Mouse (Mus musculus): ENCODE measurements around the gene Endod1. TPM values are rescaled to one million over a fixed set of nuclear protein-coding genes. Genes with fewer than 3 reads are reported as not detected.

Gene Endod1
- polyA plus RNA-seq, 1 experiment from 2014 or later, result 18.5 TPM

GRCm38 (mm10) chr9:14396819-14397448 is 15.6 kb upstream of the Endod1 start:
- Histone ChIP-seq H3K36me3 (ENCODE audit: control insufficient read depth, insufficient read depth, low read length) (no peaks in the 10 kb centered on the region), H3K4me3 (ENCODE audit: low read length) (no peak overlapping the region), H3K9ac (ENCODE audit: low read length) (no peak overlapping the region), H3K9me3 (ENCODE audit: control insufficient read depth, low read length) (no peaks in the 10 kb centered on the region), H3K27ac (ENCODE audit: low read length) (no peak overlapping the region), H3K4me1 (replicated peaks; ENCODE audit: control insufficient read depth, insufficient read depth, low read length) (no peaks in the 10 kb centered on the region), H3K27me3 (ENCODE audit: control insufficient read depth, insufficient read depth, low read depth, low read length) (no peaks in the 10 kb centered on the region), H3K4me2 (ENCODE audit: low read depth, low read length) (no peak overlapping the region)
- WGBS, result 68% methylated on average over 3 of the region's 3 CpGs
- no peak for ATAC-seq (ENCODE audit: low read depth)

DNA sequence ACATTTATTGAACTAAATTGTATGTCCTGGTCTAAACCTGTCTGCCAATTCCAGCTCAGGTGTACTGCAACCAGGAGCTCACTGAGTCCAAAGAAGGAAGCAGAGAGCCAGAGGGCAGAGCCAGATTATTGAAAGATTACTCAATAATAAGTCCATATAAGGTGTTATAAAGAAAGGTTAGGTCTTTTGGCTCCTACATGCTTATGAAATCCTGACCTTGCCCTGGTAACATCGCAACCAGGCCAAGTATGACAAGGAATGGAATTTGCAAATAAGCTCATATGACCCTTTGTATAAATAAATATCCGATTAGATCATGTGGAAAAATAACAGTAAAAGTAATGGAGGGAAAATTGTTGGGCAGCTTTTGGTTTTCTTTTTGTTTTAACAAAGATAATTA is 14.8 kb upstream of the Endod1 start:
- no peaks in the 10 kb centered on the region for H3K27me3 ChIP-seq (ENCODE audit: control insufficient read depth, insufficient read depth, low read depth, low read length)
- H3K4me1 ChIP-seq (replicated peaks; ENCODE audit: control insufficient read depth, insufficient read depth, low read length), result no peaks in the 10 kb centered on the region
- H3K27ac ChIP-seq (ENCODE audit: low read length), result no peak overlapping the region
- H3K4me2 ChIP-seq (ENCODE audit: low read depth, low read length), result no peak overlapping the region
- H3K36me3 ChIP-seq (ENCODE audit: control insufficient read depth, insufficient read depth, low read length), result no peaks in the 10 kb centered on the region
- no peak overlapping the region for H3K4me3 ChIP-seq (ENCODE audit: low read length)
- ATAC-seq (ENCODE audit: low read depth), result no peak
- H3K9ac ChIP-seq (ENCODE audit: low read length), result no peak overlapping the region
- WGBS, result 56% methylated on average over 2 of the region's 2 CpGs
- H3K9me3 ChIP-seq (ENCODE audit: control insufficient read depth, low read length), result no peaks in the 10 kb centered on the region

- no peaks in the 10 kb centered on the region for H3K36me3 ChIP-seq (ENCODE audit: control insufficient read depth, insufficient read depth, low read length)
- no peak overlapping the region for H3K4me3 ChIP-seq (ENCODE audit: low read length)
- no peak overlapping the region for H3K4me2 ChIP-seq (ENCODE audit: low read depth, low read length)
- H3K9me3 ChIP-seq (ENCODE audit: control insufficient read depth, low read length), result no peaks in the 10 kb centered on the region
- H3K9ac ChIP-seq (ENCODE audit: low read length), result no peak overlapping the region
- H3K4me1 ChIP-seq (replicated peaks; ENCODE audit: control insufficient read depth, insufficient read depth, low read length), result no peaks in the 10 kb centered on the region
- no peak overlapping the region for H3K27ac ChIP-seq (ENCODE audit: low read length)
- WGBS, result 40% methylated on average over 2 of the region's 2 CpGs
- no peak for ATAC-seq (ENCODE audit: low read depth)
- H3K27me3 ChIP-seq (ENCODE audit: control insufficient read depth, insufficient read depth, low read depth, low read length), result no peaks in the 10 kb centered on the region
Observed at GRCm38 (mm10) chr9:14394956-14395561, 13.8 kb upstream of the Endod1 start.

GRCm38 (mm10) chr9:14391841-14392318 is 10.6 kb upstream of the Endod1 start:
- H3K4me3 ChIP-seq (ENCODE audit: low read length), result no peak overlapping the region
- 60% methylated on average over 3 of the region's 3 CpGs for WGBS
- H3K4me2 ChIP-seq (ENCODE audit: low read depth, low read length), result no peak overlapping the region
- no peak for ATAC-seq (ENCODE audit: low read depth)
- H3K27me3 ChIP-seq (ENCODE audit: control insufficient read depth, insufficient read depth, low read depth, low read length), result no peaks in the 10 kb centered on the region
- no peak overlapping the region for H3K9ac ChIP-seq (ENCODE audit: low read length)
- H3K27ac ChIP-seq (ENCODE audit: low read length), result no peak overlapping the region
- H3K4me1 ChIP-seq (replicated peaks; ENCODE audit: control insufficient read depth, insufficient read depth, low read length), result no peaks in the 10 kb centered on the region
- H3K36me3 ChIP-seq (ENCODE audit: control insufficient read depth, insufficient read depth, low read length), result no peaks in the 10 kb centered on the region
- H3K9me3 ChIP-seq (ENCODE audit: control insufficient read depth, low read length), result no peaks in the 10 kb centered on the region

- no peak for ATAC-seq (ENCODE audit: low read depth)
Observed at GRCm38 (mm10) chr9:14391286-14391685, 10.0 kb upstream of the Endod1 start.

DNA sequence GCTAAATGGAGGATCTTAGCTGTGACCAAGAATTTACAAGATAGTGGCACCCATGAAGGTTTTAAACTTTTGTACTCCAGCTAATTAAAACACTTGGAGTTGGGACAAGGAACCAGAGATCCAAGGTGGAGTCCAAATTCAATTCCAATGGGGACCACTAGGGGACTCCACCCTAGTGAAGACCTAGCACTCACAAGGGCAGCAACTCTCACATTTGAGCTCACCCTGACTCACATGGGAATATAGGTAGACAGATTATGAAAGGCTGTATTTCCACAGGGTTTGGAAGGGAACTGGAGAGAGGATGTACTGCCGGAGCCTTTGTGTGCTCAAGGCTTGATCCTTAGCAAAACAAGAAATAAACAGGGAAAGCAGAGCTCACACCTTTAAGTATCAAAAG is 9.0 kb upstream of the Endod1 start:
- 97% methylated on average over 1 of the region's 1 CpGs for WGBS
- H3K4me3 ChIP-seq (ENCODE audit: low read length), result no peak overlapping the region
- no peaks in the 10 kb centered on the region for H3K9me3 ChIP-seq (ENCODE audit: control insufficient read depth, low read length)
- H3K4me1 ChIP-seq (replicated peaks; ENCODE audit: control insufficient read depth, insufficient read depth, low read length), result no peaks in the 10 kb centered on the region
- no peak for ATAC-seq (ENCODE audit: low read depth)
- no peak overlapping the region for H3K27ac ChIP-seq (ENCODE audit: low read length)
- H3K4me2 ChIP-seq (ENCODE audit: low read depth, low read length), result no peak overlapping the region
- no peaks in the 10 kb centered on the region for H3K27me3 ChIP-seq (ENCODE audit: control insufficient read depth, insufficient read depth, low read depth, low read length)
- H3K9ac ChIP-seq (ENCODE audit: low read length), result no peak overlapping the region
- H3K36me3 ChIP-seq (ENCODE audit: control insufficient read depth, insufficient read depth, low read length), result no peaks in the 10 kb centered on the region

More at GRCm38 (mm10) chr9:14391286-14391685, 10.0 kb upstream of the Endod1 start:
- H3K9ac ChIP-seq (ENCODE audit: low read length), result no peak overlapping the region
- WGBS, result 84% methylated on average over 9 of the region's 9 CpGs
- H3K4me2 ChIP-seq (ENCODE audit: low read depth, low read length), result no peak overlapping the region
- no peaks in the 10 kb centered on the region for H3K4me1 ChIP-seq (replicated peaks; ENCODE audit: control insufficient read depth, insufficient read depth, low read length)
- no peak overlapping the region for H3K4me3 ChIP-seq (ENCODE audit: low read length)
- H3K27me3 ChIP-seq (ENCODE audit: control insufficient read depth, insufficient read depth, low read depth, low read length), result no peaks in the 10 kb centered on the region
- H3K27ac ChIP-seq (ENCODE audit: low read length), result no peak overlapping the region
- H3K36me3 ChIP-seq (ENCODE audit: control insufficient read depth, insufficient read depth, low read length), result no peaks in the 10 kb centered on the region
- no peaks in the 10 kb centered on the region for H3K9me3 ChIP-seq (ENCODE audit: control insufficient read depth, low read length)

GRCm38 (mm10) chr9:14389050-14389621 is 7.8 kb upstream of the Endod1 start:
- no peak overlapping the region for H3K9ac ChIP-seq (ENCODE audit: low read length)
- no peaks in the 10 kb centered on the region for H3K36me3 ChIP-seq (ENCODE audit: control insufficient read depth, insufficient read depth, low read length)
- no peak overlapping the region for H3K4me3 ChIP-seq (ENCODE audit: low read length)
- no peaks in the 10 kb centered on the region for H3K4me1 ChIP-seq (replicated peaks; ENCODE audit: control insufficient read depth, insufficient read depth, low read length)
- 75% methylated on average over 4 of the region's 4 CpGs for WGBS
- H3K4me2 ChIP-seq (ENCODE audit: low read depth, low read length), result no peak overlapping the region
- H3K27me3 ChIP-seq (ENCODE audit: control insufficient read depth, insufficient read depth, low read depth, low read length), result no peaks in the 10 kb centered on the region
- H3K9me3 ChIP-seq (ENCODE audit: control insufficient read depth, low read length), result no peaks in the 10 kb centered on the region
- no peak for ATAC-seq (ENCODE audit: low read depth)
- no peak overlapping the region for H3K27ac ChIP-seq (ENCODE audit: low read length)

DNA sequence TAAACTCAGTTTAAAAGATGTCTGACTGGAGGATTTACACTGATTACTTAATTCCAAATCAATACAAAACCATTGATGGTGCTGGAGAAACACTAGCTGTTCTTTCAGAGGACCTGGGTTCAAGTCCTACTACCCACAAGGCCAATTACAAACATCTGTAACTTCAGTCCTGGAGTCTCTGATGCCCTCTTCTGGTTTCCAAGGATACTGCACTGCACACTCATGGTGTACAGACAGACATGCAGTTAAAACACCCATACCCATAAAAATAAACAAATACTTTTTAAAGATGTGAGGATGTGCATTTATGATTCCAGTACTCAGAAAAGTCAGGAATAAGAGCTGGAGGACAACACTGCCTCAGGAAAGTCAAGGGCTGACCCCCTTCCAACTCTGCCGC is 6.7 kb upstream of the Endod1 start:
- 91% methylated on average over 1 of the region's 1 CpGs for WGBS
- ATAC-seq (ENCODE audit: low read depth), result no peak
- Histone ChIP-seq H3K4me3 (ENCODE audit: low read length) (no peak overlapping the region), H3K4me1 (replicated peaks; ENCODE audit: control insufficient read depth, insufficient read depth, low read length) (no peaks in the 10 kb centered on the region), H3K4me2 (ENCODE audit: low read depth, low read length) (no peak overlapping the region), H3K9ac (ENCODE audit: low read length) (no peak overlapping the region), H3K9me3 (ENCODE audit: control insufficient read depth, low read length) (no peaks in the 10 kb centered on the region), H3K27ac (ENCODE audit: low read length) (no peak overlapping the region), H3K36me3 (ENCODE audit: control insufficient read depth, insufficient read depth, low read length) (no peaks in the 10 kb centered on the region), H3K27me3 (ENCODE audit: control insufficient read depth, insufficient read depth, low read depth, low read length) (no peaks in the 10 kb centered on the region)

DNA sequence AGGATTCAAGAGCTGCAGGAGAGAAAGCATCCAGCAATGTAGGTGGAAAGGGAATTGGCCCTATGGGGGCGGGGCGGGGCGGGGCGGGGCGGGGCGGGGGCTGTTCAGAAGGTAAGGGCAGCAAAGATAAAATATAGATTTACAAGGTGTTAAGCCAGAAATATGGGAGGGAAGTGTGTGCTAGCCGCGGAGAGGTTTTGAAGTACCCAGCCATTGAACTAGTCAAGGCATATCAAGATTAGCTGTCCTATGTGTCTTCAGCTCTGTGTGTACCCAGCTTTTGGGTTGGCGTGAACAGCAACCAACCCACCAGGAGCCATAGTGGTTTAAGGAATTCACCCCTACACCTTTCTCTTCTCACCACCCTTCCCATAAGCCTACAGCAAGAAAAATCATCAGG is 5.5 kb upstream of the Endod1 start:
- 0 out of 2 replicates have a peak, but pooled peaks cover 1% of the 10 kb centered on the region for H3K4me1 ChIP-seq (replicated peaks; ENCODE audit: control insufficient read depth, insufficient read depth, low read length)
- no peak for ATAC-seq (ENCODE audit: low read depth)
- H3K4me3 ChIP-seq (ENCODE audit: low read length), result no peak overlapping the region
- no peak overlapping the region for H3K27ac ChIP-seq (ENCODE audit: low read length)
- no peaks in the 10 kb centered on the region for H3K9me3 ChIP-seq (ENCODE audit: control insufficient read depth, low read length)
- no peaks in the 10 kb centered on the region for H3K36me3 ChIP-seq (ENCODE audit: control insufficient read depth, insufficient read depth, low read length)
- H3K9ac ChIP-seq (ENCODE audit: low read length), result no peak overlapping the region
- H3K27me3 ChIP-seq (ENCODE audit: control insufficient read depth, insufficient read depth, low read depth, low read length), result no peaks in the 10 kb centered on the region
- WGBS, result 76% methylated on average over 9 of the region's 9 CpGs
- no peak overlapping the region for H3K4me2 ChIP-seq (ENCODE audit: low read depth, low read length)

All from lung, embryonic 16.5 days (tissue).